Comparison of ENCODE assay signal across 8 mouse cellular contexts in genomic region chr4:99235203-99235856, GRCm38 (mm10). TPM values are rescaled to one million over a fixed set of nuclear protein-coding genes. Genes with fewer than 3 reads are reported as not detected.
A peak's percentile ranks its signal among the peaks of the same experiment; 100 is the strongest.
DNase-seq lines count a peak whose midpoint lies in the region; ATAC-seq and TF ChIP-seq lines count a peak whose summit lies in the region.
"Had no signal": no experiment of that assay in that cellular context is flagged by ENCODE, and none has a peak within 500 bp of the region (broad histone marks: within the 10 kb centered on the region; RNA-seq: fewer than 3 reads in every experiment).

No protein-coding gene starts in this region.

- H3K36me3 ChIP-seq in intestine, postnatal 0 days (ENCODE audit: control insufficient read depth, insufficient read depth) = peaks cover 31% of the 10 kb centered on the region

- H3K27ac ChIP-seq in intestine, postnatal 0 days (ENCODE audit: low read depth, low read length) = no peak overlapping the region
- H3K27ac ChIP-seq: limb, embryonic 15.5 days had no signal

- TF ChIP-seq CTCF in intestine, postnatal 0 days (IDR thresholded peaks at IDR 0.05; ENCODE audit: low read depth) = peak; percentile 72

- peak; percentile 63 for DNase-seq in layer of hippocampus, adult 9-10 months (ENCODE audit: low spot score)
- no peak for DNase-seq in layer of hippocampus, adult 9-11 months
- peak; percentile 80 for DNase-seq in NIH3T3 (ENCODE audit: low read depth)
- peak; percentile 50 to 82 for DNase-seq in cerebellum, postnatal 10 days
- peak; percentile 89 for DNase-seq in retina, embryonic 14.5 days (ENCODE audit: low spot score)

- H3K4me2 ChIP-seq in intestine, postnatal 0 days (replicated peaks; ENCODE audit: low read depth) = no peak overlapping the region
- H3K4me2 ChIP-seq: limb, embryonic 15.5 days had no signal

- no peak overlapping the region for H3K4me3 ChIP-seq in intestine, postnatal 0 days (ENCODE audit: low read depth, low read length)
- H3K4me3 ChIP-seq: limb, embryonic 15.5 days had no signal

- WGBS in intestine, postnatal 0 days = 92% methylated on average over 8 of the region's 8 CpGs

- H3K9ac ChIP-seq in intestine, postnatal 0 days (ENCODE audit: low read depth, low read length) = no peak overlapping the region
- H3K9ac ChIP-seq: limb, embryonic 15.5 days had no signal

- ATAC-seq in intestine, postnatal 0 days = no peak
- no peak for ATAC-seq in erythroblast, adult 5-6 weeks (replicated peaks; ENCODE audit: low FRiP score, poor library complexity, severe bottlenecking)

- H3K27me3 ChIP-seq in intestine, postnatal 0 days (replicated peaks; ENCODE audit: control insufficient read depth, insufficient read depth, low read length) = no peaks in the 10 kb centered on the region
- H3K27me3 ChIP-seq: limb, embryonic 15.5 days had no signal

- no peaks in the 10 kb centered on the region for H3K9me3 ChIP-seq in intestine, postnatal 0 days (ENCODE audit: control insufficient read depth)

- H3K4me1 ChIP-seq in intestine, postnatal 0 days (replicated peaks; ENCODE audit: control insufficient read depth, insufficient read depth, low read length) = no peaks in the 10 kb centered on the region
- H3K4me1 ChIP-seq: limb, embryonic 15.5 days had no signal

RNA-seq across cellular contexts. Expression of gene Atg4c, which starts 41.6 kb away (rescaled TPM):
- 12.2 and 13.4 TPM in 2 replicates for polyA plus RNA-seq in intestine, postnatal 0 days (2015; fragmentation: Nextera tagmentation; extraction: Ambion mirVana)
- total RNA-seq in erythroblast, adult 5-6 weeks (2015; ENCODE audit: low replicate concordance) = 3.1 and 5.8 TPM in 2 replicates
- 2.2 and 3.0 TPM in 2 replicates for total RNA-seq in erythroblast, adult 5-6 weeks (2017; ENCODE audit: low replicate concordance)
